Mouse (Mus musculus) hindbrain, embryonic 13.5 days (tissue): Measurements from ENCODE around the gene Prrxl1. TPM values are rescaled to one million over a fixed set of nuclear protein-coding genes. Genes with fewer than 3 reads are reported as not detected.
A peak's percentile ranks its signal among the peaks of the same experiment; 100 is the strongest.

Source experiments
- ATAC-seq: fragments of 200-750 bp; cut with Nextera tagmentation; 2 replicates; pipeline ENCODE4 v1.8.0; 2017; ENCODE audit warnings: moderate TSS enrichment; ENCODE audit not compliant: low FRiP score
- H3K27ac ChIP-seq: fragments of 300-500 bp; sonication (generic); 2 replicates; pipeline ENCODE4 v1.5.1; 2015; ENCODE audit warnings: inconsistent platforms, mild to moderate bottlenecking, moderate library complexity
- H3K27me3 ChIP-seq: fragments of 300-500 bp; sonication (generic); 2 replicates; pipeline ENCODE4 v1.6.1; 2015; ENCODE audit warnings: mild to moderate bottlenecking, inconsistent platforms
- H3K36me3 ChIP-seq: fragments of 300-500 bp; sonication (generic); 2 replicates; pipeline ENCODE4 v1.6.1; 2015; ENCODE audit warnings: mild to moderate bottlenecking, inconsistent platforms
- H3K4me1 ChIP-seq: fragments of 300-500 bp; sonication (generic); replicated peaks from 2 replicates; pipeline ENCODE4 v1.6.1; 2015; ENCODE audit warnings: inconsistent platforms
- H3K4me2 ChIP-seq: fragments of 300-500 bp; sonication (generic); 2 replicates; pipeline ENCODE4 v1.6.1; 2015; ENCODE audit warnings: inconsistent platforms, mild to moderate bottlenecking, moderate library complexity
- H3K4me3 ChIP-seq: fragments of 300-500 bp; sonication (generic); 2 replicates; pipeline ENCODE4 v1.5.1; 2015; ENCODE audit warnings: mild to moderate bottlenecking, inconsistent platforms
- H3K9ac ChIP-seq: fragments of 300-500 bp; sonication (generic); 2 replicates; pipeline ENCODE4 v1.6.1; 2015; ENCODE audit warnings: mild to moderate bottlenecking, inconsistent platforms
- H3K9me3 ChIP-seq: fragments of 300-500 bp; sonication (generic); 2 replicates; pipeline ENCODE4 v1.6.1; 2016; ENCODE audit warnings: inconsistent platforms
- whole genome bisulfite sequencing: fragments of 180-500 bp; shearing (Covaris S2); methylation state at CpG from one replicate; pipeline ENCODE4 v1.1.7; 2015; 5-methylcytosine and 5-hydroxymethylcytosine counted together
- polyA plus RNA-seq: library from polyadenylated mRNA; unstranded; fragments of >200 nt; fragmentation: Nextera tagmentation; extraction: Ambion mirVana; gene quantifications from 2 replicates; pipeline ENCODE4 v1.2.1, GENCODE M21; 2015

Gene Prrxl1
- 39.1 and 42.4 TPM in 2 replicates for polyA plus RNA-seq

DNA sequence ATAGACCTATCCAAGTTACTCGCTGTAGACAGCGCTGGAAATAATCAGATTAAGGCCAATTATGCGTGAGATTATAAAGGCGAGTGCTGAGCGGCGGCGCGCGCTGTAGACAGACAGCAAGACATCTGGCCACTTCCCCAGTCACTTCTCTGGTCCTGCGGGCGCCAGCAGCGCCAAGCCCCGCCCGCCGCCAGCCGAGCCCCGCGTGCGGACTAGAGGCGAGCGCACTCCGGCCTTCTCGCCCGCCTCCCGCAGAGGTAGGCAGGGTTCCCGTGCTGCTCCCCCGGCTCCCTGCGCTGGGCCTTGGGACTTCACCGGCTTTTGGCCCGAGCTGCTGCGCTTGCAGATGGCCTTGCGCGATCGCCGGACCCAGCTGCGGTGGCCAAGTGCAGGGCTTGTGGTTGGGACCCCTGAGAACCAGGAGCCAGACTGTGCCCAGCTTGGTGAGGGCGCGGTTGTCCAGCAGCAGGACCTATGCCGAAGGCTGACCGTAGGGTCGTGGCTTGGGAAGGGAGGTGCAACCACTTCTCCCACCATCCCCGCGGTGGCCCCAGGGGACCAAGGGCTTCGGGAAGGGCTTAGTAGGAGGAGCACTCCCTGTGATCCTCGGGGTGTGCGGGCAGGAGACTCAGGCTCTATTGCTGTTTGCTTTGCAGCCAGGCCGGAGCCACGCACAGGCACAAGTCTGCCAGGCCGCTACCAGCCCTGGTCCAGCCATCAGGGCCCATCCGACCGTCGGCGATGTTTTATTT, at the start of gene Prrxl1:
Gene Prrxl1, plus strand, starts transcription at position 118 of the 752 bp plus-strand sequence.
- H3K27ac ChIP-seq = peak within 1 kb of the TSS; percentile 84
- H3K9ac ChIP-seq = peak within 1 kb of the TSS; percentile 66
- peak within 1 kb of the TSS; percentile 66 for H3K4me2 ChIP-seq
- ATAC-seq = peak; percentile 59
- no peaks in the 10 kb centered on the region for H3K36me3 ChIP-seq
- H3K9me3 ChIP-seq = no peaks in the 10 kb centered on the region
- H3K27me3 ChIP-seq = peaks cover 91% of the 10 kb centered on the region
- peaks cover 41% of the 10 kb centered on the region for H3K4me1 ChIP-seq
- H3K4me3 ChIP-seq = peak within 1 kb of the TSS; percentile 43
- under 1% methylated on average over 51 of the region's 53 CpGs for WGBS

DNA sequence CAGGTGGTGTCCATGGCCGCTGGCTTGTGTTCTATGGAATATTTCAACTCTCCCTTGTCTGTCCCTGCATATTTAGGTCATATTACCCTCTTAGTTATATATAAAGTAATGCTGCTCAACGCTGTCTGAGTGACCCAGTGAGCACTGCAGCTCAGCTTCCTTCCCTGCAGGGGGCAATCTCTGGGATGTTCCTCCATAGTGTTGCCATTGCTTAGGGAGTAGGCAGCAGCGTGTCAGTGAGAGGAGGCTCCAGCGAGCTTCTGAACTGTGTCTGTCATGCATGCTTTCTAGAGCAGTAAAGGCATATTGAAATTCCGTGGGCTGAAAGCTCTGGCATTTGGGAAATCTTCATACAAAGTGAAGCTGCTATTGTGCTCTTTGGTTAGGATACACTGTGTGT, 47.4 kb upstream of the Prrxl1 start:
- Histone ChIP-seq H3K4me2 (no peak overlapping the region), H3K4me3 (no peak overlapping the region), H3K9ac (no peak overlapping the region), H3K27me3 (no peaks in the 10 kb centered on the region), H3K27ac (no peak overlapping the region), H3K9me3 (no peaks in the 10 kb centered on the region), H3K36me3 (peaks cover 29% of the 10 kb centered on the region), H3K4me1 (peaks cover 14% of the 10 kb centered on the region)
- no peak for ATAC-seq
- 78% methylated on average over 5 of the region's 5 CpGs for WGBS

DNA sequence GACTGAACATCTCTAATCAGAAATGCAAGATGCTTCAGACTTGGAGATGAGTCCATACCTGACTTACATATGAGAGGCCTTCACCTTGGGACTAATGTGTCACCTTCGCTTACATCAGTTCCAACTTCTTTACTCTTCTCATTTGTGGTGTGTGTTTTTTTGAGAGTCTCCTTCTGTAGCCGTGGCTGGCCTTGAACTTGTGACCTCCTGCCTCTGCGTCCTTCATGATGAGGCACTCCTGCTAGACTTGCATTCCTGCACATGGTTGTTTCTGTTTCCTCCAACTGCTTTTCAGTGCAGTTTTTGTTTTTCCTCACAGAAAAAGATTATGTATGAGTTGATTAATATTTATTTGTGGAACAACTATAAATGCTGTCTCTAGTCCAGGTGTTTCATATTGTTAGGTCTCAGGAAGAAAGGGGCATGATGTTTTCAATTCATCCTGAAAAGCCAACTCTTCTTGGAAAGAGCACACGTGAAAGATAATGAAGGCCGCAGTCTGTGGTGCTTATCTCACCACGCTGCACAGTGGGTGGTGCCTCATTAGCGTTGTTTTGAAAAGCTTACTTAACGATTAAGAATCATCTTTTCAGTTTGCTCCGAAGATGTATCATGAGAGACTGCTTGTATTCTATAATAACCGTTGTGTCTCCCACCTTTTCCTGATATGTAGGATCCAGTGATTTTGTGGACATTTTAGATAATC, 45.9 kb upstream of the Prrxl1 start:
- Histone ChIP-seq H3K9ac (no peak overlapping the region), H3K4me1 (peaks cover 14% of the 10 kb centered on the region), H3K4me3 (no peak overlapping the region), H3K36me3 (peaks cover 29% of the 10 kb centered on the region), H3K27ac (no peak overlapping the region), H3K27me3 (no peaks in the 10 kb centered on the region), H3K4me2 (no peak overlapping the region), H3K9me3 (no peaks in the 10 kb centered on the region)
- ATAC-seq = no peak
- WGBS = 72% methylated on average over 10 of the region's 10 CpGs

DNA sequence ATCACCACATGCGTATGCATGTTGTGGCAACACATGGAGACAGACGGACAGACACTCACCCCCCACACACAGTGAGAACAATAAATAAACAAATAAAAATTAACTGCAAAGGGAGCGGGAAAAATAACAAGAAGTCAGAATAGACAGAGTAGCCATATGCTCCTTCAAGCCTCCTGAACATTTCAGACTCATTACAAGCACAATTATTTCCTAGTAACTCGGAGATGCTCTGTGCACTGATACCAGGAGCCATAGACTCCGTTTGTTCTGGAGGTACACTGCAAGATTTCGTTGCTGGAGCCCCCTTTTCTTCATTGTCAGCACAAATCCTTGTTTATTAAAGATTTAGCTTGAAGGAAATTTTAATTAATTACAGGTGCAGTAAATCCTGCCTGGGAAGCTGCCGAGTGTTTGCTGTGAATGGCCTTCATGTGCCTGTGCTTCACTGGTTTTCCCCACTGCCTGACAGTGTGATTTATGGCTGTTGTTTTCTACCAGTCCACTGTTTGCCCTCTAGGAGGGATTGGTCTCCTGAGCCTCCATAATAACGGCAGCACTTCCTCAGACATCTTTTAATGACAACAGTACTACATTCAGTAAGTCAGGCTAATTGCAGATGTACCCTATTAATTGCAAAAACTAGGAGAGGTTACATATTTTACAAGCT, 44.2 kb upstream of the Prrxl1 start:
- H3K27ac ChIP-seq = peak overlapping the region; percentile 64
- peak; percentile 69; the same call in 1 of the 2 replicates for ATAC-seq
- H3K4me3 ChIP-seq = no peak overlapping the region
- no peak overlapping the region for H3K4me2 ChIP-seq
- no peaks in the 10 kb centered on the region for H3K27me3 ChIP-seq
- peaks cover 35% of the 10 kb centered on the region for H3K36me3 ChIP-seq
- peaks cover 11% of the 10 kb centered on the region for H3K4me1 ChIP-seq
- no peaks in the 10 kb centered on the region for H3K9me3 ChIP-seq
- H3K9ac ChIP-seq = no peak overlapping the region
- 56% methylated on average over 8 of the region's 8 CpGs for WGBS

DNA sequence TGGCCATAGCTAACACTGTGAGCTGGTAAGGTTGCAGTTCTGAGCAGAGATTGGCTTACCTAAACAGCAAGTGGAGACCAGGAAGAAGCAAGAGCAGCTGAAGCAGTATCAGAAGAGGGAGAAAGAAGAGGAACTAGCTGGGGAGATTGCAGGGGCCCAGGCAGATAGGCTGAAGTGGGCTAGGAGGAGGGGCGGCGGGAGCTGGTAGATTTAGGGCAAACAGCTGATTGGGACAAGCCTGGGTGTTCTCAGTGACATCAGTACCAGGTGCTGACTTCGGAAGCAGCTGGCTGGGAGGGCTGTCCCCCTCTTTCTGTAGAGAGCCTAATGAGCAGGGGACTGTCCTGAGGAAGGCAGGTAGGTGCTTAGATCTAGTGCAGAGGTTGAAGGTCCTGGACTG, 37.8 kb upstream of the Prrxl1 start:
- Histone ChIP-seq H3K4me2 (no peak overlapping the region), H3K27ac (no peak overlapping the region), H3K4me3 (no peak overlapping the region), H3K36me3 (peaks cover 76% of the 10 kb centered on the region), H3K9ac (no peak overlapping the region), H3K27me3 (no peaks in the 10 kb centered on the region), H3K4me1 (no peaks in the 10 kb centered on the region), H3K9me3 (no peaks in the 10 kb centered on the region)
- WGBS = 100% methylated on average over 3 of the region's 3 CpGs
- no peak for ATAC-seq

DNA sequence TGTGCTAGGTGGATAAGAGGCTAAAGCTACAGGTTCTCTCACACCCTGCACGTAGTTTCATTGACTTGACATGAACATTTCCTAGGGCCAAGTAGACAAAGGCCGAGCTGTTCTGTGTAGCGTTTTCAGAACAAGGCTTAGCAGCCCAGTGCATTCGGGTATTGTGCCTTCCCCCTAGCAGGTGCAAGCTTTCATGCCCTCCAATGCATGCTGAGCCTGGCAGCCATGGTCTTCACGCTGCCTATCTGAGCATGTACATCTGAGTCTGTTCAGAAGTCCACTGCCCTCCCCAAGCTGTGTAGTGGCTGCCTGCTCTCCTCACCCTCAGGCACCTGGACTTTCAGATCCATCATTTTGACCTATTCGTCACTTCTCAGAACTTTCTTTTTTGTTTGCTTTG, 35.5 kb upstream of the Prrxl1 start:
- WGBS = 87% methylated on average over 6 of the region's 6 CpGs
- H3K4me2 ChIP-seq = no peak overlapping the region
- H3K27ac ChIP-seq = no peak overlapping the region
- no peaks in the 10 kb centered on the region for H3K27me3 ChIP-seq
- no peaks in the 10 kb centered on the region for H3K4me1 ChIP-seq
- H3K36me3 ChIP-seq = peaks cover 89% of the 10 kb centered on the region
- no peaks in the 10 kb centered on the region for H3K9me3 ChIP-seq
- H3K9ac ChIP-seq = no peak overlapping the region
- no peak for ATAC-seq
- no peak overlapping the region for H3K4me3 ChIP-seq

DNA sequence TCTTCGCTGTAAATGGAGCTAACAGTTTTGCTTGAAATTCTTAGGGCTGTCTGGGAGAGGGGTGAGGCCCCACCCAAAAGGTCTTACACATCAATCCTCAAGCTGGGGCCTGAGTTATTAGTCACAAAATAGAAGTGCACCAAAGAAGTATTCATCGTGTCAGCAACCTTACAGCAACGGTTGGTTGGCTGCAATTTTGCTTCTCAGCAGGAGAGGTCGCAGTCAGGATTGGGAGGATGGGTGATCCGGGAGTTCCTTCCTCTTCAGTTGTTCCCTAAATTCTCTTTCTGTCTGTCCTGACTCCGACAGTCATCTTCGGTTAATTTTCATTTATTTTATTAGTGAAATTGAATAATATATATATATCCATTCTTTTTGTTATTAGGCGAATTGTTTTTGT, 26.7 kb upstream of the Prrxl1 start:
- Histone ChIP-seq H3K27ac (no peak overlapping the region), H3K9me3 (no peaks in the 10 kb centered on the region), H3K4me2 (no peak overlapping the region), H3K4me1 (0 out of 2 replicates have a peak, but pooled peaks cover 3% of the 10 kb centered on the region), H3K9ac (no peak overlapping the region), H3K36me3 (peaks cover 73% of the 10 kb centered on the region), H3K27me3 (no peaks in the 10 kb centered on the region), H3K4me3 (no peak overlapping the region)
- WGBS = 58% methylated on average over 8 of the region's 8 CpGs
- no peak for ATAC-seq

DNA sequence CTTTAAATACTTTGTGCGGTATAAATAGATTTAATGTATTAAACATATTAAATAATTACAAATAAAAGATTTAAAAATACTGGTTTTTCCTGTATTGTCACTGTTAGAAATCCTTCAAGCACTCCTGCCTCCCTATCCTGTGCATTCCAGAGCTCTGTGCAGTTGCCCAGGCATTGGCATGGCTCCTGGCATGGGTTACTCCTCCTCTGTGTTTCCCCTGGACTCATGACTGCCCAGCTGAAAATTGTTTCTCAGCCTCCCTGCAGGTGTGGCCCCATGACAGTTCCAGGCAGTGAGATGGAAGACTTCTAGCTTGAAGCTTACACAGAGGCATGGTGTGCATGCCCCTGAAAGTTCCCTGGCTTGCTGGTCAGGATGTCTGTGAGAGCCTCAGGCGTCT, 20.8 kb upstream of the Prrxl1 start:
- Histone ChIP-seq H3K36me3 (peaks cover 43% of the 10 kb centered on the region), H3K27ac (no peak overlapping the region), H3K4me2 (no peak overlapping the region), H3K9ac (no peak overlapping the region), H3K27me3 (no peaks in the 10 kb centered on the region), H3K4me1 (no peaks in the 10 kb centered on the region), H3K9me3 (no peaks in the 10 kb centered on the region), H3K4me3 (no peak overlapping the region)
- ATAC-seq = no peak
- WGBS = 96% methylated on average over 2 of the region's 2 CpGs

DNA sequence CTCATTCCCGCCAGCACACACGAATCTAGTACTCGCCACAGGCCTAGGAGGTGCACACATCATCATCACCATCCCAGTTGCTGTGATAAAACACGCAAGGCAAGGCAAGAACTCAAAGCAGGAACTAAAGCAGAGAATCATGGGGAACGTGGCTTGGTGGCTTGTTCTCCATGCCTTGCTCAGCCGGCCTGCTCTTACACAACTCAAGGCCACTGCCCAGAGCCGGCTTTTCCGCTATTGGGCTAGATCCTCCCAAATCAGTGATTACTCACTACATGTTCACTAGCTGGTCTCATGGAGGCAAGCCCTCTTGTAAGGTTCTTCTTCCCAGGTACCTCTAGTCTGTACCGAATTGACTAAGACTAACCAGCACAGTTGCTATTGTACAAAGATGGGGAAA, 15.5 kb upstream of the Prrxl1 start:
- Histone ChIP-seq H3K4me1 (no peaks in the 10 kb centered on the region), H3K4me3 (no peak overlapping the region), H3K4me2 (no peak overlapping the region), H3K36me3 (peaks cover 5% of the 10 kb centered on the region), H3K27me3 (peaks cover 17% of the 10 kb centered on the region), H3K9ac (no peak overlapping the region), H3K27ac (no peak overlapping the region), H3K9me3 (no peaks in the 10 kb centered on the region)
- no peak for ATAC-seq
- 94% methylated on average over 9 of the region's 9 CpGs for WGBS

DNA sequence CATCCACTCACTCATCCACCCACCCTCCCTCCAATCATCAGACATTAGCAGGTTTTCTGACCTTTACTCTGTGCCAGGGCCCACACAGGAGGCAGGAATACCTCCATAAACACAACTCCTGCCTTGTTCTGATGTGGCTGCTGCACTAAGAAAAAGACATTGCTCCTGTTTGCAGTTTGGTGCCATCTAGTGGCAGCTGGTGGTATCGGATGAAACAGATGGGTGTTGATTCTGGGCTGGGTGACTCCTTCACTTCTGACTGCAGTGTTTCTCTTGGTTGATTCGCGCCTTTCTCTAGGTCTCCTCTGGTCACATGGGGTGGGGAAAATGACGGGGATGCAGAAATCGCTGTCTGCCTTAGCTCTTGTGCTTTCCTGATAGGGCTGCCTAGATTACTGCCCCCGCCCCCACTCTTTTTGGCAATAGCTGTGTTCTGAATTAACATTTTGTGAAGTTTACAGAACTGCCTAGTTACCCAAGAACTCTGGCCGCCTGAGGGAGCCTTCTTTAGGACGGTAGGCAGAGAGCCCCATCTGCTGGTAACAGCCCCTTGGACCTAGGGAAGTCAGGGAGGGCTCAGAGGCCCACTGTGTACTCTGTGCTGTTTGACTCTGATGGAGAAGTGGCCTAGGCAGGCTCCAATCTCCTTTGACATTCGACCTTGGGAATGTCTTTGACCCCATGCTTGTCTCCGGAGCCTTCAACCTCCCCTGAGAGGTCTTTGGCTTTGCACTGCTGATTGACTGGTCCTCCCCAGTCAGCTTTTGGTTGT, 12.0 kb upstream of the Prrxl1 start:
- Histone ChIP-seq H3K4me1 (no peaks in the 10 kb centered on the region), H3K9ac (no peak overlapping the region), H3K27me3 (peaks cover 45% of the 10 kb centered on the region), H3K36me3 (no peaks in the 10 kb centered on the region), H3K4me2 (no peak overlapping the region), H3K27ac (no peak overlapping the region), H3K4me3 (no peak overlapping the region), H3K9me3 (no peaks in the 10 kb centered on the region)
- ATAC-seq = peak; percentile 28; the same call in 1 of the 2 replicates
- 10% methylated on average over 10 of the region's 10 CpGs for WGBS

DNA sequence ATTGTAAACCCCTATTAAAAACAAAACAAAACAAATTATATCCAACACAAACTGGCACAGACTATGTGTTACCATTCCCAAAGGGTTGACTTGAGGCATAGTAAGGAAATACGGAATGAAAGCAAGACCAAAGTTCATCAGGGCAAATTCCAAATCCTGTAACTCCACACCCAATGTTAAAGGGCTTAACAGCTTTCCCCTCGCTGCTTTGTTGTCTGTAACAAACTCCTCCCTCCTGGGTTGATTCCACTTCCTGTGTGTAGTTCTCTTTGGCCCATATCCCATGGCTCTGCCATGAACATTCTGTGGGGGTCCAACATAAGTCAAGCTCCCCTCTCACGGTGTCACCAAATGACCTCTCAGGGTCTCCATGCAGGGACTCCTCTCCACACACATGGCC, 8.8 kb upstream of the Prrxl1 start:
- H3K4me2 ChIP-seq = no peak overlapping the region
- H3K4me3 ChIP-seq = no peak overlapping the region
- WGBS = 78% methylated on average over 3 of the region's 3 CpGs
- H3K27ac ChIP-seq = no peak overlapping the region
- H3K36me3 ChIP-seq = no peaks in the 10 kb centered on the region
- no peaks in the 10 kb centered on the region for H3K4me1 ChIP-seq
- H3K9ac ChIP-seq = no peak overlapping the region
- H3K27me3 ChIP-seq = peaks cover 76% of the 10 kb centered on the region
- no peak for ATAC-seq
- H3K9me3 ChIP-seq = no peaks in the 10 kb centered on the region
